In the genomic region with DNA sequence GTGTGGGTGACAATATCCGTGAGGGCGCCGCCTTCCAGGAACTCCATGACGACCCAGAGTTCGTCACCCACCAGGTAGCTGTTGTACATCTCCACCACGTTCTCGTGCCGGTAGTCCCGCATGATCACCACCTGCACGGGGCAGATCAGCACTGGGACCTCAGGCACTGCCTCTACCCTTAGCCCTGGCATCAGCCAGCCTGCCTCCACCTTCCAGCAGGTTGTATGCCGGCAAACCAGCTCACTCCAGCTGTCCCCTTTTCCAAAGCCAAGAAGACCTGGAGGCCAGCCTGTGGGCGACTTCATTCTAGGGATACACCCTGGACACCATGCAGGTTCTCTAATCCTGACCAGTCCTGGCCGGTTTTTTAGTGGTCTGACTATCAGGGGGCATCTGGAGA, we compare ENCODE assay signal across 25 mouse cellular contexts. TPM values are rescaled to one million over a fixed set of nuclear protein-coding genes. Genes with fewer than 3 reads are reported as not detected.
DNase-seq lines count a peak whose midpoint lies in the region; ATAC-seq and TF ChIP-seq lines count a peak whose summit lies in the region.
"Had no signal": no experiment of that assay in that cellular context is flagged by ENCODE, and none has a peak within 500 bp of the region (broad histone marks: within the 10 kb centered on the region; RNA-seq: fewer than 3 reads in every experiment).

No protein-coding gene starts in this region.

- ATAC-seq in cerebellum, adult (ENCODE audit: insufficient number of reproducible peaks, low FRiP score, low TSS enrichment) = no peak
- ATAC-seq in hindbrain, postnatal 0 days = no peak
- ATAC-seq: activated CD4-positive, CD25-positive, alpha-beta regulatory T cell, adult 4 months; forebrain, embryonic 14.5 days; intestine, embryonic 16.5 days; Patski had no signal

- 92% methylated on average over 13 of the region's 13 CpGs for WGBS in hindbrain, postnatal 0 days

- no peak for TF ChIP-seq CTCF in hindbrain, postnatal 0 days (IDR thresholded peaks at IDR 0.05; ENCODE audit: low read depth)

- no peak overlapping the region for H3K4me3 ChIP-seq in hindbrain, postnatal 0 days (ENCODE audit: low read length)
- H3K4me3 ChIP-seq: embryonic facial prominence, embryonic 10.5 days; gastrocnemius, adult 2 months; heart, embryonic 15.5 days had no signal

- no peak overlapping the region for H3K4me2 ChIP-seq in hindbrain, postnatal 0 days (ENCODE audit: low read depth, low read length)
- H3K4me2 ChIP-seq: heart, embryonic 11.5 days; heart, embryonic 15.5 days; hindbrain, embryonic 14.5 days had no signal

- H3K27me3 ChIP-seq in hindbrain, postnatal 0 days (ENCODE audit: insufficient read depth, low read length) = no peaks in the 10 kb centered on the region
- H3K27me3 ChIP-seq: heart, embryonic 15.5 days; Patski had no signal

- no peak overlapping the region for H3K27ac ChIP-seq in hindbrain, postnatal 0 days
- H3K27ac ChIP-seq: embryonic facial prominence, embryonic 10.5 days; gastrocnemius, adult 2 months; heart, embryonic 15.5 days; hindbrain, embryonic 14.5 days had no signal

- DNase-seq in cerebellum, adult 11-12 months = peak; percentile 70
- peak; percentile 69 for DNase-seq in cerebellum, adult 9-10 months
- DNase-seq in cerebellum, postnatal 25 days = peak; percentile 62 to 67
- DNase-seq in hindbrain, postnatal 0 days (ENCODE audit: low spot score) = no peak
- no peak for DNase-seq in heart, adult 9 months (ENCODE audit: low spot score in 2 of 2)
- DNase-seq in spleen, adult 18-20 months = no peak
- DNase-seq: adrenal gland, postnatal 14 days; gastrocnemius, adult 2 months; heart, adult 18-20 months; heart, postnatal 14 days; kidney, adult 2 months had no signal

- peaks cover 31% of the 10 kb centered on the region for H3K36me3 ChIP-seq in hindbrain, postnatal 0 days (ENCODE audit: insufficient read depth, low read length)

- H3K4me1 ChIP-seq in hindbrain, postnatal 0 days (ENCODE audit: insufficient read depth, low read length) = no peaks in the 10 kb centered on the region

- H3K9ac ChIP-seq in hindbrain, postnatal 0 days (replicated peaks; ENCODE audit: low read length) = no peak overlapping the region
- H3K9ac ChIP-seq: heart, embryonic 15.5 days; hindbrain, embryonic 14.5 days had no signal

- no peaks in the 10 kb centered on the region for H3K9me3 ChIP-seq in hindbrain, postnatal 0 days (ENCODE audit: low read length)
- H3K9me3 ChIP-seq: embryonic facial prominence, embryonic 10.5 days; heart, embryonic 15.5 days had no signal

RNA-seq across cellular contexts. Expression of a gene that starts 15.9 kb away (rescaled TPM):
- not detected in 2 replicates for total RNA-seq in hindbrain, postnatal 0 days (2014; rRNA removed)
- 0.34 TPM in 2 replicates for polyA plus RNA-seq in hindbrain, postnatal 0 days (2015; fragmentation: Nextera tagmentation; extraction: Ambion mirVana)
- total RNA-seq: adrenal gland, adult 18-20 months; adrenal gland, postnatal 14 days; gastrocnemius, adult 2 months; gastrocnemius, postnatal 4 days; heart, adult 18-20 months; heart, postnatal 14 days; hematopoietic stem cell, adult 5-6 weeks had no signal
- polyA plus RNA-seq: activated CD4-positive, CD25-positive, alpha-beta regulatory T cell, adult 4 months; C2C12; embryonic facial prominence, embryonic 10.5 days; forebrain, embryonic 14.5 days; heart, embryonic 11.5 days; heart, embryonic 15.5 days; Patski had no signal

RNA-seq across cellular contexts. Expression of a gene that starts 22.3 kb away (rescaled TPM):
- not detected in 2 replicates for total RNA-seq in hindbrain, postnatal 0 days (2014; rRNA removed)
- polyA plus RNA-seq in hindbrain, postnatal 0 days (2015; fragmentation: Nextera tagmentation; extraction: Ambion mirVana) = not detected in 2 replicates
- total RNA-seq: adrenal gland, adult 18-20 months; adrenal gland, postnatal 14 days; gastrocnemius, adult 2 months; gastrocnemius, postnatal 4 days; heart, adult 18-20 months; heart, postnatal 14 days; hematopoietic stem cell, adult 5-6 weeks had no signal
- polyA plus RNA-seq: activated CD4-positive, CD25-positive, alpha-beta regulatory T cell, adult 4 months; C2C12; embryonic facial prominence, embryonic 10.5 days; embryonic facial prominence, embryonic 14.5 days; forebrain, embryonic 14.5 days; heart, embryonic 11.5 days; heart, embryonic 15.5 days; hindbrain, embryonic 14.5 days; Patski had no signal

RNA-seq across cellular contexts. Expression of a gene that starts 35.0 kb away (rescaled TPM):
- total RNA-seq in hindbrain, postnatal 0 days (2014; rRNA removed) = 58.8 and 60.5 TPM in 2 replicates
- polyA plus RNA-seq in hindbrain, postnatal 0 days (2015; fragmentation: Nextera tagmentation; extraction: Ambion mirVana) = 17.7 and 19.7 TPM in 2 replicates

RNA-seq across cellular contexts. Expression of a gene that starts 35.0 kb away (rescaled TPM):
- 14.8 and 20.3 TPM in 2 replicates for total RNA-seq in hindbrain, postnatal 0 days (2014; rRNA removed)
- polyA plus RNA-seq in hindbrain, postnatal 0 days (2015; fragmentation: Nextera tagmentation; extraction: Ambion mirVana) = 13.2 and 14.0 TPM in 2 replicates

RNA-seq across cellular contexts. Expression of a gene that starts 40.3 kb away (rescaled TPM):
- not detected in 2 replicates for total RNA-seq in hindbrain, postnatal 0 days (2014; rRNA removed)
- not detected in 2 replicates for polyA plus RNA-seq in hindbrain, postnatal 0 days (2015; fragmentation: Nextera tagmentation; extraction: Ambion mirVana)
- total RNA-seq: adrenal gland, adult 18-20 months; adrenal gland, postnatal 14 days; gastrocnemius, adult 2 months; gastrocnemius, postnatal 4 days; heart, adult 18-20 months; heart, postnatal 14 days; hematopoietic stem cell, adult 5-6 weeks had no signal
- polyA plus RNA-seq: activated CD4-positive, CD25-positive, alpha-beta regulatory T cell, adult 4 months; C2C12; embryonic facial prominence, embryonic 10.5 days; embryonic facial prominence, embryonic 14.5 days; forebrain, embryonic 14.5 days; heart, embryonic 11.5 days; heart, embryonic 15.5 days; hindbrain, embryonic 14.5 days; intestine, embryonic 16.5 days; kidney, adult 2 months; Patski had no signal

Comparison
In these comparisons a context has a peak if more than half of its experiments do, and no peak if none do; other contexts are left out.
1. DNase-seq: peak in cerebellum, adult 11-12 months (single experiment), cerebellum, adult 9-10 months (single experiment) and cerebellum, postnatal 25 days (2 of 2); none in hindbrain, postnatal 0 days (single experiment), heart, adult 9 months (0 of 2) and spleen, adult 18-20 months (0 of 2).